Mouse (Mus musculus) erythroblast, embryonic 14.5 days (primary cell): ENCODE measurements around the gene Crb3. TPM values are rescaled to one million over a fixed set of nuclear protein-coding genes. Genes with fewer than 3 reads are reported as not detected.

Experiments
- H3K27me3 ChIP-seq: 2 replicates; pipeline ENCODE4 v1.6.1; 2012; ENCODE audit warnings: inconsistent platforms; ENCODE audit not compliant: control insufficient read depth
- H3K36me3 ChIP-seq: 2 replicates; pipeline ENCODE4 v1.6.1; 2012; ENCODE audit warnings: mild to moderate bottlenecking, inconsistent platforms; ENCODE audit not compliant: control insufficient read depth
- H3K4me1 ChIP-seq: 2 replicates; pipeline ENCODE4 v1.6.1; 2012; ENCODE audit warnings: inconsistent platforms; ENCODE audit not compliant: control insufficient read depth
- H3K4me3 ChIP-seq: replicated peaks from 2 replicates; pipeline ENCODE3; 2012; ENCODE audit warnings: moderate library complexity, mild to moderate bottlenecking, inconsistent platforms
- H3K9me3 ChIP-seq: 2 replicates; pipeline ENCODE4 v1.6.1; 2012; ENCODE audit warnings: low read length, inconsistent platforms, mixed read lengths; ENCODE audit not compliant: control insufficient read depth
- GATA1 ChIP-seq: IDR thresholded peaks from 2 replicates; pipeline ENCODE4 v1.6.1; 2012; ENCODE audit warnings: low read length, inconsistent platforms, mixed read lengths
- TAL1 ChIP-seq: IDR thresholded peaks from 3 replicates; pipeline ENCODE4 v1.6.1; 2012; ENCODE audit warnings: low read length, inconsistent platforms, mixed read lengths
- polyA plus RNA-seq: library from polyadenylated mRNA; stranded (reverse); fragments of >175 nt; gene quantifications from 2 replicates; pipeline ENCODE4 v1.2.3, GENCODE M21; 2012

Gene Crb3
- polyA plus RNA-seq, 1 experiment = 0.05 TPM

- Histone ChIP-seq H3K36me3 (no peaks in the 10 kb centered on the region), H3K27me3 (no peaks in the 10 kb centered on the region; the same call in 1 of the 2 replicates), H3K4me3 (no peak overlapping the region), H3K9me3 (no peaks in the 10 kb centered on the region), H3K4me1 (no peaks in the 10 kb centered on the region; the same call in 1 of the 2 replicates)
- TF ChIP-seq GATA1 (no peak), TAL1 (no peak)
These were observed 18.0 kb downstream of the Crb3 start for GRCm38 (mm10) chr17:57076916-57077315.

- no peaks in the 10 kb centered on the region for H3K36me3 ChIP-seq
- no peaks in the 10 kb centered on the region; the same call in 1 of the 2 replicates for H3K4me1 ChIP-seq
- H3K27me3 ChIP-seq = no peaks in the 10 kb centered on the region; the same call in 1 of the 2 replicates
- TF ChIP-seq TAL1 = no peak
- TF ChIP-seq GATA1 = no peak
- no peaks in the 10 kb centered on the region for H3K9me3 ChIP-seq
- no peak within 1 kb of the TSS for H3K4me3 ChIP-seq
These were observed 19.4 kb downstream of the Crb3 start, which contains the start of gene Dennd1c for GRCm38 (mm10) chr17:57078336-57078735. Gene Dennd1c, minus strand, starts transcription at chr17:57078514.

GRCm38 (mm10) chr17:57079919-57080318, 21.0 kb downstream of the Crb3 start:
- Histone ChIP-seq H3K36me3 (no peaks in the 10 kb centered on the region), H3K4me3 (no peak overlapping the region), H3K4me1 (no peaks in the 10 kb centered on the region; the same call in 1 of the 2 replicates), H3K27me3 (no peaks in the 10 kb centered on the region; the same call in 1 of the 2 replicates), H3K9me3 (no peaks in the 10 kb centered on the region)
- TF ChIP-seq GATA1 (no peak), TAL1 (no peak)

DNA sequence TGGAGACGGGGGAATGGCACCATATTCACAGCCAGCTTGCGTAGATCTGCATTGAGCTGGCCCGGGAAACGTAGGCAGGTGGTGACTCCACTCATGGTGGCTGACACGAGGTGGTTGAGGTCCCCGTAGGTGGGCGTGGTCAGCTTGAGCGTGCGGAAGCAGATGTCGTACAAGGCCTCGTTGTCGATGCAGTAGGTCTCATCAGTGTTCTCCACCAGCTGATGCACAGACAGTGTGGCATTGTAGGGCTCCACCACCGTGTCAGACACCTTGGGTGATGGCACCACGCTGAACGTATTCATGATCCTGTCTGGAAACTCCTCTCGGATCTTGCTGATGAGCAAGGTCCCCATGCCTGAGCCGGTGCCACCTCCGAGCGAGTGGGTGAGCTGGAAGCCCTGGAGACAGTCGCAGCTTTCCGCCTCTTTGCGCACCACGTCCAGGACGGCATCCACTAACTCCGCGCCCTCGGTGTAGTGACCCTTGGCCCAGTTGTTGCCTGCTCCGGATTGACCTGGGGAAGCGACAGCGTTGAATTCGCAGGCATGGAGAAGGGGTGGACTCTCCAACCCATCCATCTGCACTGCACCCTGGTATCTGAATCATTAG, 22.4 kb downstream of the Crb3 start:
- H3K4me3 ChIP-seq = no peak overlapping the region
- no peaks in the 10 kb centered on the region for H3K36me3 ChIP-seq
- TF ChIP-seq TAL1 = no peak
- TF ChIP-seq GATA1 = no peak
- H3K27me3 ChIP-seq = peaks cover 3% of the 10 kb centered on the region; the same call in 1 of the 2 replicates
- H3K9me3 ChIP-seq = no peaks in the 10 kb centered on the region
- H3K4me1 ChIP-seq = no peaks in the 10 kb centered on the region; the same call in 1 of the 2 replicates

DNA sequence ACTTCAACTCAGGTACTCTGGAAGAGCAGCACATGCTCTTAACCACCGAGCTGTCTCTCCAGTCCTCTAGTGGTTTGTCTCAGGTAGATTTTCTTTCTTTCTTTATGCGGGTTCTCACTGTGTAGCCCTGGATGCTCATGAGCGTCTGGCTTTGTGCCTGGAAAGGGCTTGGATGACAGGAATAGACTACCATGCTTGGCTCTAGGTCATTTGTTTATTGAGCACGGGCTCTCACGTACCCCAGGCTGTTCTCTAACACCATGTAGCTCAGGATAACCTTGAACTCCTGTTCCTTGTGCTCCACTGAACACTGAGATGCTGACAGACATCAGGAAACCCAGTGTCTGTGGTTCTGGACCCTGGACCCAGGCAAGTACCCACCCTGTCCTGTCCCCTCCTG, 23.6 kb downstream of the Crb3 start:
- TF ChIP-seq GATA1 = no peak
- TF ChIP-seq TAL1 = no peak
- Histone ChIP-seq H3K4me1 (no peaks in the 10 kb centered on the region; the same call in 1 of the 2 replicates), H3K36me3 (no peaks in the 10 kb centered on the region), H3K4me3 (no peak overlapping the region), H3K9me3 (no peaks in the 10 kb centered on the region), H3K27me3 (peaks cover 12% of the 10 kb centered on the region)

GRCm38 (mm10) chr17:57085970-57086757, 27.3 kb downstream of the Crb3 start:
- Histone ChIP-seq H3K4me1 (no peaks in the 10 kb centered on the region), H3K9me3 (no peaks in the 10 kb centered on the region), H3K36me3 (no peaks in the 10 kb centered on the region), H3K27me3 (peaks cover 25% of the 10 kb centered on the region), H3K4me3 (no peak overlapping the region)
- no peak for TF ChIP-seq TAL1
- TF ChIP-seq GATA1 = no peak

DNA sequence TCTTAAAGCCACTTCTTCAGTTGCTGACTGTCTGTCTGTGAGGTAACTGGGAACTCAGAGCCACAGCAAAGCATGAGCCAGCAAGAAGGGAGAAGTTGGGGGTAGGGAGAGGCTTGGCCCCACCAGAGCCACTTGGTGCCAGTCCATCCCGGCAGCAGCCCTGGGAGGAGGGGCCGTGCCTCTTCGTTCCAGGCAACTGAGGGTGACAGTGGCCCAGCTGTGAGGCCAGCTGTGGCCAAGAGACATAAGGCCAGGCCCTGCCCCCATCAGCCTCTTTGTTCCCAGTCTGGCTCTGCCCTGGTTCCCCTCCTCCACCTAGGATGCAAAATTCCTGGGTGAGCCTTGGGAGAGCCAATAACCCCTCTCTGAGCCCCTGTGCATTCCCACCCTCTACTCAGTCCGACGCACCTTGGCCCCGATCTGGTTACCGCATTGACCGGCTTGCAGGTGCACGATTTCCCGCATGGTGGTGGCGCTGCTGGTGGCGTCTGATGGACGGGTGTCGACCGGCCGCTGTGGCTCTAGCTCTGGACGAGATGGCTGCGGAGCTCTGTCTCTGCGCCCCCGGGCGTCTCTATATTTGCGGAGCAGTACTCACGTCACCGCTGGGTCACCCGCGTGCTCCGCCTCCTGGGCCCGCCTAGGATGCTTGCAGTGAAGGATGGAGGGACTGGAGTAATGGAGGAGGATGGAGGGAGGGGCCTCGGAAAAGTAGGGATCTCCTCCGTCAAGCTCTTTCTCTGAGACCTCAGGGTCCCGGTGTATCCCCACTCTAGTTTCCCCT, 28.3 kb downstream of the Crb3 start, which contains the start of gene Tubb4a:
TSS of gene Tubb4a (minus strand) at position 734 of the 784 bp plus-strand sequence.
- Histone ChIP-seq H3K4me1 (no peaks in the 10 kb centered on the region), H3K9me3 (no peaks in the 10 kb centered on the region), H3K4me3 (no peak within 1 kb of the TSS), H3K36me3 (no peaks in the 10 kb centered on the region), H3K27me3 (peaks cover 25% of the 10 kb centered on the region)
- no peak for TF ChIP-seq TAL1
- no peak for TF ChIP-seq GATA1

DNA sequence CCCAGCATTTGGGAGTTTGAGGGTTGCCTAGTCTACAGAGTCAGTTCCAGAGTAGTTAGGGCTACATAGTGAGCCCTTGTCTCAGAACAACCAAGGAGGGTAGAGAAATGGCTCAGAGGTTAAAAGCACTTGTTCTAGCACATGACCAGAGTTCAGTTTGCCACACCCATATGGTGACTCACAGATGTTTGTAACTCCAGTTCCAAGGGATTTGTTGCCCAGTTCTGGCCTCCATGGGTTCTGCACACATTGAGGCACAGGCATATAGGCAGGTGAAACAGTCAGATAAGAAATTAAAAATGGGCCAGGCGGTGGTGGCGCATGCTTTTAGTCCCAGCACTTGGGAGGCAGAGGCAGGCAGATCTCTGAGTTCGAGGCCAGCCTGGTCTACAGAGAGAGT, 35.3 kb downstream of the Crb3 start:
- Histone ChIP-seq H3K4me3 (no peak overlapping the region), H3K36me3 (no peaks in the 10 kb centered on the region), H3K4me1 (peaks cover 10% of the 10 kb centered on the region), H3K9me3 (no peaks in the 10 kb centered on the region), H3K27me3 (peaks cover 3% of the 10 kb centered on the region; the same call in 1 of the 2 replicates)
- TF ChIP-seq TAL1 = no peak
- no peak for TF ChIP-seq GATA1
